In the genomic region with DNA sequence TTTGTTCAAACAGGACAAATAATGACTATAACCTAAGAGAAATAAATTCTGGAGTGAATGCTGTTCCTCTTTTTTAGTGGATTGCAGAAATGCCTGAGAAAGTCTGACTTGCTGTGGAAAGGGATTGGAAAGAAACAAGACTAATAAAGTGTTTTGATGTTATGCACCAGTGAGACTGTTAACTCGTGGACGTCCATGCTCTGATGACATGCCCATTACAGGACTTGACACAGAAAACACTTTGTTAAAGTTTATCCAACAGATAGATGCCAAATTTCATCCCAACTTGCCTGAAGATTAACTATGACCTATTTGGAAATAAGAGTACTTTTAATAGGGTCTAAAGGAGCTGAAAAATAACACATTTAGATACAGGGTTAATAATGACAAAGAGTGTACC, we compare ENCODE assay signal across 17 mouse cellular contexts. TPM values are rescaled to one million over a fixed set of nuclear protein-coding genes. Genes with fewer than 3 reads are reported as not detected.
DNase-seq lines count a peak whose midpoint lies in the region; ATAC-seq and TF ChIP-seq lines count a peak whose summit lies in the region.
"Not testable (repeated sequence)": the region's sequence is repeated elsewhere in the genome, so short reads cannot be mapped to it uniquely, and the experiment has no call there.
"Had no signal": no experiment of that assay in that cellular context is flagged by ENCODE, and none has a peak within 500 bp of the region (broad histone marks: within the 10 kb centered on the region; RNA-seq: fewer than 3 reads in every experiment).

No protein-coding gene starts in this region.

- H3K4me2 ChIP-seq in kidney, postnatal 0 days (ENCODE audit: low read length); liver, postnatal 0 days (ENCODE audit: low read depth, low read length): not testable (repeated sequence)

- DNase-seq in kidney, adult 11 months, result peak; percentile 70
- peak; percentile 53 to 80 for DNase-seq in kidney, adult 8-10 months
- DNase-seq in kidney, postnatal 0 days (ENCODE audit: low spot score), result peak; percentile 2
- peak; percentile 48 for DNase-seq in kidney, postnatal 14 days
- DNase-seq in kidney, postnatal 36 days, result peak; percentile 39 to 74
- not testable (repeated sequence) for DNase-seq in liver, postnatal 0 days

- H3K9me3 ChIP-seq in kidney, postnatal 0 days (replicated peaks; ENCODE audit: low read length); liver, postnatal 0 days (ENCODE audit: low read length): not testable (repeated sequence)

- H3K4me3 ChIP-seq in kidney, postnatal 0 days (replicated peaks; ENCODE audit: low read depth, low read length); liver, postnatal 0 days (ENCODE audit: low read depth, low read length): not testable (repeated sequence)

- not testable (repeated sequence) for H3K9ac ChIP-seq in kidney, postnatal 0 days (ENCODE audit: low read depth, low read length); liver, postnatal 0 days (replicated peaks)

- H3K4me1 ChIP-seq in kidney, postnatal 0 days (replicated peaks; ENCODE audit: insufficient read depth, low read length); liver, postnatal 0 days (ENCODE audit: insufficient read depth): not testable (repeated sequence)

- H3K27me3 ChIP-seq in kidney, postnatal 0 days (ENCODE audit: insufficient read depth, low read length); liver, postnatal 0 days (ENCODE audit: insufficient read depth, low read length): not testable (repeated sequence)

- WGBS in kidney, postnatal 0 days, result 30% methylated on average over 2 of the region's 2 CpGs
- 51% methylated on average over 2 of the region's 2 CpGs for WGBS in liver, postnatal 0 days (ENCODE audit: insufficient replicate concordance)

- not testable (repeated sequence) for H3K27ac ChIP-seq in kidney, postnatal 0 days; liver, postnatal 0 days (ENCODE audit: low read depth)

- not testable (repeated sequence) for ATAC-seq in kidney, postnatal 0 days (replicated peaks; ENCODE audit: low FRiP score, low read depth)
- ATAC-seq in liver, postnatal 0 days, result peak; percentile 49; the same call in 1 of the 2 replicates

- TF ChIP-seq EP300 in liver, postnatal 0 days (IDR thresholded peaks at IDR 0.05; ENCODE audit: low read depth), result not testable (repeated sequence)

- TF ChIP-seq CTCF in kidney, postnatal 0 days (IDR thresholded peaks at IDR 0.05; ENCODE audit: low read depth); liver, postnatal 0 days (IDR thresholded peaks at IDR 0.05; ENCODE audit: low read depth): not testable (repeated sequence)

- H3K36me3 ChIP-seq in kidney, postnatal 0 days (ENCODE audit: insufficient read depth, low read length); liver, postnatal 0 days (replicated peaks; ENCODE audit: insufficient read depth, low read length): not testable (repeated sequence)

RNA-seq across cellular contexts. Expression of a gene that starts 2.2 kb away (rescaled TPM):
- 6.2 and 6.8 TPM in 2 replicates for polyA plus RNA-seq in kidney, postnatal 0 days (2015; fragmentation: Nextera tagmentation; extraction: Ambion mirVana)
- 8.7 and 13.6 TPM in 2 replicates for polyA plus RNA-seq in liver, postnatal 0 days (2015; fragmentation: Nextera tagmentation; extraction: Ambion mirVana)
- polyA plus RNA-seq: activated CD4-positive, CD25-positive, alpha-beta regulatory T cell, adult 4 months; CD4-positive, CD25-positive, alpha-beta regulatory T cell, adult 4 months; cerebellum, adult 2 months; cortical plate, adult 2 months; embryonic facial prominence, embryonic 10.5 days; embryonic facial prominence, embryonic 14.5 days; forebrain, embryonic 11.5 days; forebrain, embryonic 13.5 days; forebrain, embryonic 15.5 days; G1E; Patski had no signal
